Mouse (Mus musculus): Measurements from ENCODE around the gene Tigar.

DNA sequence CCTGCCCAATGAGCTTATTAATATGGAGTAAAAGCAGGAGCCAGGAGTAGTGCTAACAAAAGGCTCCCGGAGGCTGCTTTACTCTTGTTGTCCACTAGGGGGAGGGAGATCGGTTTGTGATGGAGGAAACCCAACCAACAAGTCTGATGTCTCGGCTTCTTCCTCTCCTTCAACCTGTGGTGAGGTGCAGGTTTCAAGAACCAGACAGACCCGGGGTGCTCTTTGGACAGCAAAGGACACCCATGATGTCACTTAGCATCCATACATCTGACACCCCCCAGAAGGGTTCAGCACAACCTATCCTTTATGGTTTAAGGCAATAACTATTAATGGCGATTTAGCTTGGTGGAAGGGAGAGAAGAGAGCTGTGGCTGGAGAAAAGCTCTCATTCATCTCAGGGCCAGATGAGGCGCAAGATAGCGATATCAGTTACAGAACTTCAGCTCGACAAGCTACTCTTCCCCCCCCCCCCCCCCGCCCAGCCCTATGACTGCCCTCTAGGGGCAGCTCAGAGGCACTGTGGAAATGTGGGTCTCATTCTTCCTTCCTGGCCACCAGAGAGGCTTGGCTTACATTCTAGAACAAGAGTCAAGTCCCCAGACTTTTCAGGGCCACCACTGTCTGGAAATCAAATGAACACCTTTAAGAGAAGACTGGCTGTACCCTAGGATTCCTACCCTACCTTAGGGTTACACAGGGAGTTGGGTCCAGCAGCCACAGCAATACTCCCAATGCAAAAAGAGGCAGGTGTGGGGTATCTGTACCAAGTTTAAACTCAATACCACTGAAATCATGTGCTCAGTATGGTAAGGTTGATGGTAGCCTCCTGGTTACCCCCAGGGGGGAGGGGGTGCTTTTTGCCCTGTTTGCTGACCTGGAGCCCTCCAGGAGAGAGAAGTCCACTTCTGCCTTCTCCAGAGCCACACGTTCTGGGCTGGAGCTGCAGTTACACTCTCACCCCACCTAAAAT, 33.1 kb upstream of the Tigar start:
- TF ChIP-seq CTCF (IDR thresholded peaks at IDR 0.05; ENCODE audit: insufficient read depth, low read length) (peak; percentile 56), POLR2A (IDR thresholded peaks at IDR 0.05; ENCODE audit: borderline replicate concordance, extremely low read depth, low read depth, low read length) (no peak)

Measured in lung, adult 2 months (tissue).